Mouse (Mus musculus) gastrocnemius, postnatal 14 days (tissue): ENCODE data around the gene Ctdsp2. TPM values are rescaled to one million over a fixed set of nuclear protein-coding genes. Genes with fewer than 3 reads are reported as not detected.

Experiments
- DNase-seq: peaks from one replicate; pipeline ENCODE4 v3.0.0; 2021; ENCODE audit warnings: mixed read lengths
- intact Hi-C: fragments of 180-260 bp; cut with DNase I; formaldehyde crosslinking; loops from one replicate; pipeline ENCODE4 v1.15.1; 2025; ENCODE audit warnings: low total_unique reads
- total RNA-seq, 2 experiments: library from RNA; stranded (reverse); gene quantifications; 2 replicates each; pipeline ENCODE4 v1.2.3; 2021

The Ctdsp2 gene
- total RNA-seq, 2 experiments from 2014 or later = 98.5 to 102 TPM

DNA sequence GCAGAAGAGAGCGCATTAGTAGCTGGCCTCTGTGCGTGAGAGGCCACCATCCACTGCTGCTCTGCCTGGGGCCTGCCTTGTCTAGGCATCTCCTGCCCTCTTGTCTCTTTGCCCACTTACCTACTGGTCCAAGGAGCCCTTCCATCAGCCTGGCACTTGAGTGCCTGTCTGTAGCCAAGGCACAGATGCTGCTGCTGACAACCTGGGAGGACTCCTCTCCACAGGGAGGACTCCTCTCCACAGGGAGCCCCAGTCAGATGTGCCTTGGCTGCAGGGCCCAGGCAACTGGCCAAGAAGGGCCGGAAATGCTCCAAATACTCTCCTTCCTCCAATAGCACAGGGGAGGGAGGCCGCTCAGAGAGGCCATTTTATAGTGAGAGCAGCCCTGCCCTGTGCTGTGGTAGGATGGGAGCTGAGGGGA lies 8.0 kb downstream of the Ctdsp2 start:
- peak; percentile 91 for DNase-seq

DNA sequence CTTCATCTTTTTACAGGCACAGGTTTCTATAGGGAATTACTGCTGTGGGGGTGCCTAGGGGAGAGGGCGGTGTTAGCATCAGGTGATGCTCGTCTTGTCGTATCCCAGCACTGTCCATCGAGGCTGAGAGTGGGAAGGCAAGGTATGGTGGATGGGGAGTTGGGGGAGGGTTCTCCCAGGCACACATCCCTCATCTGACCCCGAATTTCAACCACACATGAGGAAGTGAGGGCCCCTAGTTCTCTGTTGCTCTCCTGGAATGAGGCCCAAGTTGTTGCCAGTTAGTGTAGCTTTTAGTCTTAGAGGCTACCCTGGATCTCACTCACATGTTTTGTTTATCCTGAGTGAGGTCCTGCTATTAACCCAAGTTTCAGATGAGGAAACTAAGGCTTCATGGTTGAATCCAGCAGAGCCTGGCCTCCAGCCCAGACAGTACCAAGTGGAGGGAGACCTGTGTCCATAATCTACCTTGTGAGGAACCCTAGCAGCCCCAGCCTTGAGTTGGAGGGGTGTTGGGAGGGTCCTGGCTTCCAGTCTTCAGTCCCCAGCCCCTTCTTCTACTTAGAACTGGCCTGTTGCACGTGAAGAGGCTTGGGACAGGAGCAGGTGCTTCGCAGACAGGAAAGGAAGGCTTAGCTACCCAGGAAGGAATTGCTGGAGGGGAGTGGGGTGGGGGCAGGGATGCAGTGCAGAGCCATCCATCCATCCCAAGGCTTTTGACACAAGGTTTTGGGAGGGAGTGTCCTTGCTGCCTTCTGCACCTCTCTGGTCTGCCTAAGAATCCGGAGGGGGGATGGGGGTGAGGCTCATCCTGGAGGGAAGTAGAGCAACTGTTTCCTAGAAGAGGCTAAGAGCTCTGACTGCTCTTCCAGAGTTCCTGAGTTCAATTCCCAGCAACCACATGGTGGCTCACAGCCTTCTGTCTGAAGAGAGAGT lies 8.9 kb downstream of the Ctdsp2 start:
- DNase-seq = no peak
- intact Hi-C loops = loop anchor here (5.0 kb wide), 1 partner anchor 60 kb away; no protein-coding TSS in a partner anchor

More for the DNA sequence above, 8.0 kb downstream of the Ctdsp2 start:
- intact Hi-C loops = loop anchor here (5.0 kb wide), 1 partner anchor 59 kb away; no protein-coding TSS in a partner anchor

DNA sequence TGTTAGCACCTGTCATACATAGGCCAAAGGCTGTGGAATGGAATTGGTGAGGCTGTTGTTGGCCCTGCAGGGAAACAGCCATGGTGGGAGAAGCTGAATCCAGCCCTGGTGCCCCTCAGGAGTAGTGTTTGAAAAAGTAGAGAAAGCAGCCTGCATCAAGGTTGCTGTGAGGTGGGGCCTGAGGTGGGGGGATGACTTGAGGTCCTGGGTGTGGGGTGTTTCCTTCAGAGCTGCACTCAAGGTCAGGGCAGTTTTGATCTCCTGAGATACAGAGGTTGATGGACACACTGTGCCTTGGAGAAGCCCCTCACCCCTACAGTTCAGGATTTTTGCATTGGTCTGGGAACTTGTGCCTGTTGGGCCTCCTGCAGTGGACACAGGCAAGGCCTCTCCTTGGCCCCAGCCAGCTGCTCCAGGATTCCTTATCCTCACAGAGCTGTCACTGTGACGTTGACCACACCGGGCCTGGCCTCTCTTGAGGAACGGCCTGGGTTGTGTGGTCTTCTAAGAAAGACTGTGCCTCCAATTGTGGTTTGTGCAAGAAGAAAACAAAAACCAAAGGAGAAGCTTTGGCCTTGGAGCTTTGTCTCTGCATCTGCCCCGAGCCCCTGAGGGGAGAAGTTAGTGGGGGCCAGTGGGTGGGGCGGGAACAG lies 10.1 kb downstream of the Ctdsp2 start:
- DNase-seq = no peak
- intact Hi-C loops = loop anchor here (5.0 kb wide), 1 partner anchor 61 kb away; no protein-coding TSS in a partner anchor

DNA sequence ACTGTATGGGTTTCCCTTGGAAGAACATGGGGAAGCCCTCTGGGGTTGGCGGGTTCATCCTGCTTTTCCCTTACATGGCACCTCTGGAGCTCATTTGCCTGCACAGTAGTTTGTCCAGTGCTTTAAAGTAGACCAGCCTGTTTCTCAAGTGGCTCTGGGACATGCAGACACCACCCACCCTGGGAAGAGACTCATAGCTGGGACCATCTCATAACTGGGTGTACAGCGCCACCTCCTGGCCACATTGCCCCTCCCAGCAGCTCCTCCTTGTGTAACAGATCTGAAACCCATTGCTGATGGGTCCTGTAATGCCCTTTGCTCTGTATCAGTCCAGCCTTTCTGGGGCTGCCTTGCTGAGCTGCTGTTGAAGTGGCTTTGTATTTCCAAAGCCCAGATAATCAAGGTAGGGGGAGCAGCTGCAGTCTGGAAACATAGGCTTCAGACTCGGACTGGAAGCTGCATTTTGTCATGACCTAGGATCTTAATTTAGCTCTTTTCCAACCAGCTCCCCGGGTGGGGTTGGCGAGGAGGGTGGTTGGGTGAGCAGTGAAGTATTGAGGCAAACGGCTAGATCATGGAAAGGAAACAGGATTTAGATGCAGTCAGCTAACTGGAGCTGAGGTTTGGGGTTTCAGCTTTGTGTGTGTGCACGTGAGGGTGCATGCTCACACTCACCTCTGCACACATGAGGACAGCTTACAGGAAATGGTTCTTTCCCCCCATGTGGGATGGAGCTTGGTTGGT lies 12.0 kb downstream of the Ctdsp2 start:
- intact Hi-C loops = loop anchor here (5.0 kb wide), 1 partner anchor 37 kb away; no protein-coding TSS in a partner anchor
- peak; percentile 88 for DNase-seq

DNA sequence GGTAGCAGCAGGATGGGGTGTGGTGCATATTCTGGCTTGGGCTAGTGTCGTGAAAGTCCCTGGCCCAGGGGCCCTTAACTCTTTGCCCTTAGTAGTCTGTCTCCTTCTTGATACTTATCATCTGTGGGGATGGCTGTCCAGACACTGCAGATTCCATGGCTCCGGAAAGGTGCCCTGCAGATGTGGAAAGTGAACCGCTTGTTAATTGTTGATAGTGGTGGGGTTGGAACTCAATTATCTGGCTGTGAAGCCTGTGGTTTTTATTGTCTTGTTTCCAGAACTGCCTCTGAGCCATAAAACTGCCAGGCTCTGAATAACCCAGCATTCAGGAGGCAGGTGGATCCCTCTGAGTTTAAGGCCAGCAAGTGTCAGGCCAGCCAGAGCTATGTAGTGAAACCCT lies 13.2 kb downstream of the Ctdsp2 start:
- intact Hi-C loops = loop anchor here (5.0 kb wide), 1 partner anchor 36 kb away; no protein-coding TSS in a partner anchor
- no peak for DNase-seq

DNA sequence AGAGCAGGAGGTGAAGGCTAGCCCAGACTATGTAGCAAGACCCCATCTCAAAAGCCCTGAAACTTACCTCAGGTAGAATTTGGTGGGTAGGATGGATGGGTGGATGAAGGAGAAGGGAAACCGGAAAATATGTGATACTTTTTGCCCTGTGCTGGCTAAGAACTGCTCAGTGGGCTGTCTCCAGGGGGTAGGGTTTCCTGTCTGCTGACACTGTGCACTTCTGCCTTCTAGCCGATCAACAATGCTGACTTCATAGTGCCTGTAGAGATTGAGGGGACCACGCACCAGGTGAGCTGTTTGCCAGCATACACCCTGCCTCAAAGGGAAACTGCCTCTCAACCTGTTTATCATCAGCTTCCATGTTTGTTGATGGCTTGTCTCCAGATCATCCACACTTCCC lies 15.1 kb downstream of the Ctdsp2 start:
- DNase-seq = no peak
- intact Hi-C loops = loop anchor here (5.0 kb wide), 1 partner anchor 34 kb away; no protein-coding TSS in a partner anchor

DNA sequence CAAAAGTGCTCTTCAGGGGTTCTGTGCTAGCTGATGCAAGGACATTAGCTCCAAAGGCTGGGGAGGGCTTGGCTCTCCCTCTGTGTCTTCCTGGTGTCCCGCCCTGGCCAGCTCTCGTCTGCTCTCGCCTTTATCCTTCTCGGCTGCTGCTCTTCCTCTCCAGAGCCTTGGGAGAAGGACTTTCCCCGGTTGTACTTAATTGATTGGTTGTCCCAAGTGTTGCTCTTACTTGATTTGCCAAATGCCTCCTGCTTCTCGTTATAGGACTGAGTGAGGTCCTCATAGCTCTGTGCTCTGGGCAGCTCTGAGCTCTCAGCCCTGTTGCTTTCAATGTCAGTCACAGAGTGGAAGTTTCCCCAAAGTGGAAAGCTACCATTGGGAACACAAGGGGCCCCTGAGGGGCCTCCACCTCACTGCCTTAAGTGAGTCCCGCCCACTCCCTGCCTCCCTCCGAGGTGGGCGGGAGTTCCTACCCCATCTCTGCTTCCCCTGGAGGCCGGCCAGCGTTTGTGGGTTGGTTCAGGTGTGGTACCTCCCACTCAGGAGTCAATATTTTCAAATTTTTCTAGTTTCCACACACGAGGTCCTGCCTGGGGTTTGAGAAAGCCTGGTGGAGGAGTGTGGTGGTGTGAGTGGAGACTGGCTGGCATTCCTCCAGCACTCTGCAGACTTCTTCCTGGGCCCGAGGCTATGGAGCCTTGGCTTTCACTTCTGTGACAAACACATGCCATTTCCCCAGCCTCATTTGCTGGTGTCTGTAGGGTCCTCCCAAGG lies 19.0 kb downstream of the Ctdsp2 start:
- no peak for DNase-seq
- intact Hi-C loops = no loop called here

DNA sequence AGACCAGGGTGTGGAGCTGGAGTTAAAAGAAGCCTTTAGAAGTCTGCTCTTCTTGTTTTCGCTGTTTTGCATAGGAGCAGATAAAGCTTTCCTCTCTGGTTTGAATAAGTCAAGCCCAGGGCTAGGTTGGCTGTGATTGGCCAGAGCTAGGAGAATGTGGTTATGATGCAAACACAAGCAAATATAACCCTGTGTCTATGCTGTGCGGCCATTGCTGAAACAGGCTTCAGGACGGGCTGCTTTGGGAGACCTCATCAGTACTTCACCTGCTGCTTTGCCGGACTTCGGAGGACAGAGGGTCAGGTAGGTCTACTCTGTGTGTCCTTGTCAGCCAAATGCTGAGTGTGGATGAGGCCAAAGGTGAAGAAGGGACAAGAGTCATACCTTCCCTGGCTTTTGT lies 22.0 kb downstream of the Ctdsp2 start, which contains the start of gene Avil:
TSS of gene Avil (plus strand) at position 181 of the 400 bp plus-strand sequence.
- no peak for DNase-seq
- intact Hi-C loops = no loop called here

DNA sequence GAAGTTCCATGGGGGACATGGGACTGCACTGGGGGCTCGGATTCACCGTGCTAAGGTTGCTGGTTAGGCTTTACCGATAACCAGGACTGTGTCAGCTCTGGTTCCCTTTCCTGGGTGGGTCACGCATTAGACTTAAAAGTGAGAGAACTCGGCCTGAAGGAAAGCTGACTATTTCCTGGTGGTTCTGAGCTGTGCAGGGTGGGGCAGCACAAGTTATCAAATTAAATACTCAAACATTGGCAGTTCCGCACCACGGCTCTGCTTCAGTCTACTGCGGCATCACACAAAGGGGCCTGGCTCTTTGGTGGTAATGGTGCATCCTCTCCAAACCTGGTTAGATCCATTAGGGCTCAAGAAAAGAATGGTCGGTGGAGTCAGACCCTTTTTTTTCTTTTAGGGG lies 22.8 kb downstream of the Ctdsp2 start:
- intact Hi-C loops = no loop called here
- DNase-seq = no peak

DNA sequence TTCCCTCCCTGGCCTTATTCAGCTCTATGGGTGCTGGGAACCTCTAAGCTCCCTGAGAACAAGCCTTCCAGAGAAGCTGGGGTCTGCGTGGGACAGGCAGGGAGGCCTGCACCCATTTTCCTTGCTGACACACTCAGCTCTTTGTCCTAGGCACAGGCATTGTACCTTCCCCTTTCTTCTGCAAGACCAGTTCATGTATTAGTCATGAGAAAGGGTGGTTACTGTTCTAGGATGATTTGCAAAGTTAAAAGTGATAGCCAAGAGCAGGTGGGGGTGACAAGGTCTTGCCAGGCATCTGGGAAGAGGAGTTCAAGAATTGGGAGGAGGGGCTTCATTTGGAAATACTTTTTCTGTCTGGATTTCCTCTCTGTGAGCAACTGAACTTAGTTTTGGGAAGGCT lies 23.5 kb downstream of the Ctdsp2 start:
- intact Hi-C loops = no loop called here
- DNase-seq = no peak

DNA sequence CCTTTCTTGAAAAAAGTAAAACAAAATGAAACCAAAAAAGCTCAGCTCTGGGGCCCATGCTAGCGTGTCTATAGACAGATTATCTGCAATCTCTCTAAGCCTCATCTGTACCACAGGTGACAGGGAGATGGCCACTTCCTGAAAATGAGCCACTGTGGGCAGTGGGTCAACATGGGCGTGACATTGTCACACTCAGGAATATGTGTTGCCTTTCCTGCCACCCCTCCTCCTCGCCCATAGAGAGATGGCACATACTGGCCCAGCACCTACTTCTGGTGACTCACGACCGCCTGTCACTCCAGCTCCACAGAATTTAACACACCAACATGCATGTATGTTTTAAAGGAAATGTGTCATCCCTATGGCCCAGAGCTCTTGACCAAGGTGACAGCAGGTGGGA lies 24.2 kb downstream of the Ctdsp2 start:
- no peak for DNase-seq
- intact Hi-C loops = no loop called here

DNA sequence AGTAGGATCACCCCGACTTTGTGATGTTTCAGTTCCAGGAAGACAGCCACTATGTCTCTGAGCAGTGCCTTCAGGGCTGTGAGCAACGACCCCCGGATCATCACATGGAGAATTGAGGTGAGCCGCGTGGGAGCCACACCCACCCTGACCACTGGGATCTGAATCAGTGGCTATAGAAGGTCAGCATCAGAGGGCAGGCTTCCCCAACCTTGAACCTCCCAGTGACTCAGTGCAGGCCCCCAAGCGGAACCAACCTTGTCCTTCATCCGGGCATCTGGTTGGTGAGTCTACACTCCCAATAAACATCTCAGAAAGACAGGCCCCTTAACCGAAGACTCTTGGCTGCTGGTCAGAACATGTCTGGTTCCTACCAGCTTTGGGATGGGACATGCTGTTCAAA lies 24.8 kb downstream of the Ctdsp2 start:
- intact Hi-C loops = no loop called here
- DNase-seq = no peak

DNA sequence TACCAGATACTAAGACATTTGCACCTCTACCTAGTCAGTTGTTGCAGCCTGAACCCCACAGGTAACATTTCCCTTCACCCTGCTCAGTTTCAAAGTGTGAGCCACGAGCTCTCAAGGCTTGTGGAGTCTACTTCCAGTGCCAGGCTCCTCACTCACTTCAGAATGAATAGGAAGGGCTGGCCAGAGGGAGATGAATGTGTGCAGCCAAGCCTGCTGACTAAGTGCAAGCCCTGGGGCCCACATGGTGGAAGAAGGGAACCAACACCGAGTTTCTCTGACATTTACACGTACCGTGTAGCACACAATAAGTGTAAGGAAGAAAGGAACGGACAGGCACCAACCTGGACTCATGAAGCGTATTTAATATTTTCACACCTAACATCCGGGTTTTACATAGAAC lies 25.3 kb downstream of the Ctdsp2 start:
- intact Hi-C loops = no loop called here

DNA sequence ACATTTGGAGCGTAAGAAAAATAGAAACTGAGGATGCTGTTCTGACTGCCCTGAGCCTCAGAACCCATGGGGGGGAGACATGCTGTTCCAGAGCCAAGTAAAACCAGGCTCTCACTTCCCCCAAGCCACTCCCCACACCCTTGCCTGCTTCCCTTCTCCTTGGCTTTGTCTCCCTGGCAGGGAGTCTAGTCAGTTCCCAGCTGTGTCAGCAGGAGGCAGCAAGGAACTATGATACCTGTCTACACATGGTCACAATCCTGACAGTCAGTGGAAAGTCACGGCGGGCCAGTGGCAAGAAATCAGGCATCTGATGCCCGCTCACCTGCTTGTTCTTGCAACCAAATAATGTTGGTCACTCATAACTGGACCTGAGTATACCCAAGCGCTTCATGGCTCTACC lies 38.0 kb downstream of the Ctdsp2 start:
- intact Hi-C loops = no loop called here
- no peak for DNase-seq

More for the DNA sequence above, 25.3 kb downstream of the Ctdsp2 start:
- no peak for DNase-seq

DNA sequence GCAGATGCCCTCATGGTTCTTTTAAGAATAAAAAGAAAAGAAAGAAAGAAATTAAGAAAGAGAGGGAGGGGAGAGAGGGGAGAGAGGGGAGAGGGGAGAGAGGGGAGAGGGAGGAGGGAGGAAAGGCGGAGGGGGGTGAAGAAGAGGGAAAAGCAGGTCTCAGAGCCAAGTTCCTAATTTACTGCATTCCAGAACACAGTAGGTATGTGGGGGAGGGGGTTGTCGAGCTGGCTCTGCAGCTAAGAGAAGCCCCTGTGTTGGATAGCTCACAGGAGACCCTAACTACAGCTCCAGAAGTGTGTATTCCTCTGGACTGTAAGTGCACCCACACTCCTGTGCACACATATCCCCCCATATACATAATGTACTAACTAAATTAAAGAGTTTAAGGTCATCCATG lies 38.6 kb downstream of the Ctdsp2 start:
- intact Hi-C loops = no loop called here
- DNase-seq = no peak

DNA sequence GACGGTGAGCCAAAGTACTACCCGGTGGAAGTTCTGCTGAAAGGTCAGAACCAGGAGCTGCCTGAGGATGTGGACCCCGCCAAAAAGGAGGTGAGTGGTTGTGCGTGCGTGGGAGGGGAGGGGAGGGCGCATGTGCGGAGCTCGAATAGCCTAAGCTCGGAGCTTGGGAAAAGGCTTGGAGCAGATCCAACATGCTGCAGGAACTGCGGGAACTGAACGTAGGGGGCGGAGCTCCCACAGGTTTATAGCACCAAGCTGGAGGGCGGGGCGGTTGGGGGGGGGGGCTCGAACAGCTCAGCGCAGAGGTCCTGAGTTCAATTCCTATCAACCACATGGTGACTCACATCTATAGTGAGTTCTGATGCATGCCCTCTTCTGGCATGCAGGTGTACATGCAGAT lies 39.9 kb downstream of the Ctdsp2 start:
- DNase-seq = no peak
- intact Hi-C loops = no loop called here

DNA sequence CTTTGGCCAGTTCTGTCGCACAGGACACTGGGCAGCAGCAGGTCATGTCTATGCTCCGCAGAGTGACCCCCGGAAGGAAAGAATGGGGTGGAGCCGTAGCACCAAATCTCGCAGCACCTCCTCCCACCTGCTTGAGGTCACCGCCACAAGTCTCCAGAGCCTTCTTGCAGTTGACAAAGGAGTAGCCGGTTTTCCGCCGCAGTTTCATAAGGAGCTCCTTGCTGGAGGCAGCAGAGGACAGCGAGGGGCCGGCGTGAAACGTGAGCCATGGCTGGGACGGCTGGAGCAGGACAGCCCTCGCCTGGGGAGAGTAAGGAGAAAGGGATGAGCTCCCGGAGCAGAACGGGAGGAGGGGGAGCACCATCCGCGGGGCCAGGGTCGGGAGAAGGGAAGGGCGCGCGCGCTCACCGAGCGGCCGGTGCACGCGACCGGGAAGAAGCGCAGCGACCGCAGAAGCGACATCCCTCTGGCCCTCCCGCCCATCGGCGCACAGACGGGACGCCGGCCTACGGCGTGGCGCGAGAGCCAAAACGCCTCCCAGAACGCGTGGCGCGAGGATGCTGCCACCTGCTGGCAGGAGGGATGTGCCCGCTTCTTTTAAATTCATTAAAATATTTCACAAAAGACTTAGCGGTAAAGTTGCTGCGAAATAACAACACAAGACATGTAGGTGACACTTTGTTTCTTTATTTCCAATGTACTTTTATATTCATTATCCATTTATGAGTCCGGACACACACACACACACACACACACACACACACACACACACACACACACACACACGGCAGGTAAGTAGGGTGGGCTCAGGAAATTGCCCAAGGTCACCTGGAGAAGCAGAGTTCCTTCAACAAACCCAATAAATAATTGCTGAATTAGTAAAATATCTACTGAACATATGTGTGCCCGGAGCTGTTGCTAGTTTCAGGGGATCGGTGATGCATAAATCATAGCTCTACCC lies 52.1 kb downstream of the Ctdsp2 start, which contains the start of gene Tsfm:
TSS of gene Tsfm (minus strand) at position 505 of the 961 bp plus-strand sequence.
- DNase-seq = peak; percentile 94
- intact Hi-C loops = no loop called here

DNA sequence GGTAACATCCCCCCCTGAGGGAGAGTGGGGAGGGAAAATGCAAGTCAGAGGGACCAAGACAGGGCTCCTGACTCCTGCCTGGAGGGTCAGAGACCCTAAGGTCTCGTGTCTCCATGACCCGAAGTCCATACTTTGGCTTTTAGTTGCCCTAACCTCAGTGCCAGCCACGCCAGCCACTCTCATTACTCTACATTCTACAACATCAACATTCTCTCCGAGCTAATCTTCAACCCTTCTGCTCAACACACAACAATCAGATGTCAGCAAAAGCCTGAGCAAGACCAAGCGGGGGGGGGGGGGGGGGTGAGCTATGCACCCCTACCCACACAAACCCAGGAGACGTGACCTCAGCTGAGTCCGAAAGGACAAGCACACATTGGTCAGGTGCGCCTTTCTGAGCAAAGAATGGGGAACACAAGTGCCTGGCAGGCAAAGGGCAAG lies 54.8 kb downstream of the Ctdsp2 start:
- no peak for DNase-seq
- intact Hi-C loops = loop anchor here (2.0 kb wide), 1 partner anchor 117 kb away; no protein-coding TSS in a partner anchor
